Mouse (Mus musculus) frontal cortex, postnatal 25 days (tissue): ENCODE measurements around the gene Calr3.

Experiments
- DNase-seq, 2 experiments: peaks; one replicate each; pipeline ENCODE4 v3.0.0; 2022; ENCODE audit warnings: low spot score in 2 of 2

Gene Calr3

GRCm38 (mm10) chr8:72438248-72439015, 5.2 kb downstream of the Calr3 start:
- DNase-seq, result no peak

DNA sequence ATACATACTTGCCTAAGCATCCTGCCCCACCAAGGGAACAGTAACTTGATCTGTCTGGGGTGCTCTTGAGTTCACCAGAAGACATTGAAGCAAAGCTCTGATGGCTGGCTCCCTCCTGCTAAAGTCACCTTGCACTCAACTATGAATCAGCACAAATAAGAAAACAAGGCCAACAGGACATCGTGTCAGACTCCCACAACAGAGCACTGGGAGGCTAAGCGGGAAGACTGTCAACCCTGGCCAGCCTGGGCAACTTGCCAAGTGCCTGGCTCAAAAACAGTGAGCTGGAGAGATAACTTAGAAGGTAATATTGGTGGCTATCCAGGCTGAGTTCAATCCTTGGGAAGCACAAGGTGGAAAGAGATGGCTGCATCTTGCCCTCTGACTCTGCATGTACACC, 8.7 kb downstream of the Calr3 start:
- DNase-seq, result no peak

GRCm38 (mm10) chr8:72429676-72430075, 14.0 kb downstream of the Calr3 start:
- DNase-seq, result no peak

- DNase-seq, result no peak
Measured at GRCm38 (mm10) chr8:72422926-72423325, 20.7 kb downstream of the Calr3 start.

GRCm38 (mm10) chr8:72421362-72422335, 22.0 kb downstream of the Calr3 start, which contains the start of gene Eps15l1:
Eps15l1 (minus strand) TSS chr8:72421460.
- DNase-seq, result peak; percentile 97 to 98

- no peak for DNase-seq
Measured at GRCm38 (mm10) chr8:72420571-72421361, 22.9 kb downstream of the Calr3 start.

- no peak for DNase-seq
Measured at GRCm38 (mm10) chr8:72418073-72418472, 25.6 kb downstream of the Calr3 start.

DNA sequence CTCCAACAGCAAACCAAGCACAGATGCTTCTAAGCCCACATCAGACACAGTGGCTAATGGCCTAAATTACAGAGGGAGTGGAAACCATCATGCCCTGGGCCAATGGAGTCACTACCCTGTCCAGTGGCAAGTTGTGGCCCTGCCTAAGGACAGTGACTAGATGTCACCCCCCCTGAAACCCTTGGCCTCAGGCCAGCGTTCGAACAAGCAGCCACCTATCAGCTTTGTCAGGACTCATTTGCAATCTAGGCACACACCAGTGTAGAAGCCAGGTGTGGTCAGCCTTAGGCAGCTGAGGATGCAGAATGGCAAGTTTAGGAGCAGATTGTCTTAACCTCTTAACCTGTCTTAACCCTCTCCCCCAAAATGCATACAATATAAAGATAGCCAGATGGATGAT, 28.4 kb downstream of the Calr3 start:
- DNase-seq, result no peak

- no peak for DNase-seq
Measured at GRCm38 (mm10) chr8:72413839-72414238, 29.8 kb downstream of the Calr3 start.

DNA sequence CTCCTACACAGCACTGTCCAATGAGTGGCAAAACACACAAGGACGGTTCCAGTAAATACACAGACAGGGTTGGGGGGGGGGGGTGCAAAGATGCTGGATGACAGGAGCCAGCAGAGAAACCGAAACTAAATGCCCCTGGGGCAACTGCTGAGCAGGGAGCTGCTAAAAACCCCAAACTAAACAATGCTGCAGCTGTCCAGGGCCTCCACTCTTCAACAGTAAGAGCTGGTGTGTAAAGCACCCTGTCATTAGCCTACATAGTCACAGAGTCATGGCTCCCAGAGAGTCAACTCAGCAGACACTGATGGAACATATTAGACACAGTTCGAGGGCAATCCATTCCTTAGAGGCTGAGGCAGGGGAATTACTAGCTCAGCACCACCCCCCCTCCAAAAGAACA, 34.2 kb downstream of the Calr3 start:
- DNase-seq, result no peak

DNA sequence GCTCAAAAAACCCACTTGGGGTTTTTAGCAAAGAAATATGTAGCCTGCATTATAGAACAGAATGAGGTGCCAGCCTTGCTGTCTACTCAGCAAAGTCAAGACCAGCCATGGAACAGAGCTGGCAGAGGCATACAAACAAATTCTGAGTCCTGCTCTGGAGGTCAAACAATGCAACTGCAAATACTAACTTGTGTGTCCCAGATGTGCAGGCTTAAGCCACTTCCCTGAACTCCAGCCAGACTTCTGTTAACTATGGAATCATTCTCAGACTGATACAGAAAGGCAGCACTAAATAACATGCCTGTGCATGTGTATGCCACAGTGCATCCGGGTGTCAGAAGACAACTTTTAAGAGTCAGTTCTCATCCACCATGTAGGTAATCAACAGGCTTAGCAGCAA, 35.8 kb downstream of the Calr3 start:
- DNase-seq, result no peak

GRCm38 (mm10) chr8:72402981-72403380, 40.7 kb downstream of the Calr3 start:
- no peak for DNase-seq

- DNase-seq, result no peak
Measured at GRCm38 (mm10) chr8:72401381-72401780, 42.3 kb downstream of the Calr3 start.

- DNase-seq, result no peak
Measured at GRCm38 (mm10) chr8:72385737-72386136, 57.9 kb downstream of the Calr3 start.

- no peak for DNase-seq
Measured at GRCm38 (mm10) chr8:72382395-72382794, 61.3 kb downstream of the Calr3 start.

GRCm38 (mm10) chr8:72380656-72381055, 63.0 kb downstream of the Calr3 start:
- no peak for DNase-seq

DNA sequence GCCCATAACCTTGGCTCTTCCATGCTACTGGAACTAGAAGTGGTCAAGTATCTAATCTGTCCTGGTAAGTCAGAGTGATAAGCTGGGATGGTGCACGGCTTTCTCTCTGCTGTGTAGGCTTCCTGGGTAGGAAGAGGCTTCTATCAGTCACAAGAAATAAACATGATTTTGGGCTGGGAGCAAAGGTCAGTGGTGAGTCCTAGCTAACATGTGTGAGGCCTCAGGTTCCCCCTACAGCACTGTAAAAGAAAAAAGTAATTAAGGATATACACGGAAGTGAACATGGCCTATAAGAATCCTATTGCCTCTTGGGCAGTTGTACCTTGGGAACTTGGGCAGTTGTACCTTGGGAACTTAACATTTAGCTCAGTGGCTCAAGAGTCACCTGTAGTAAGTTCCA, 66.8 kb downstream of the Calr3 start:
- no peak for DNase-seq

- no peak for DNase-seq
Measured at GRCm38 (mm10) chr8:72376309-72376708, 67.4 kb downstream of the Calr3 start.

DNA sequence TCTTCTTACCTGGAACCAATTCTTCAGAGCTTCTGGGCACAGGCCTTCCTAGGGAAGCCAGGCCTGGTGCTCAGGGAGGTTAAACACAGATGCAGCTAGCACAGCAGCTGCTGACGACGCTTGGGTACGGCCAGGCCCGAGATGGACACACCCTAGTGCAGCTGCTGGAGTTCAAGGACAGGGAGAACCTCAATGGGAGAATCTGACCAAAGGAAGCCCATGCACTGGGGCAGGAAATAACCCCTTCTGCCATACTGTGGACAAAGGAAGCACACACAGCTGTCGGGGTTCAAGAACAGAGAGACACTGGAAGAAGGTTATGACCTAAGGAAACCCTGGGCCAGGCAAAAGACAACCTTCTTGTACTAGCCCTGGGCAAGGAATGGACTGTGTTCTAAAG, 68.5 kb downstream of the Calr3 start:
- DNase-seq, result no peak
